Mouse (Mus musculus) hematopoietic stem cell, adult 5-6 weeks (primary cell): ENCODE measurements around the gene Tcf3. TPM values are rescaled to one million over a fixed set of nuclear protein-coding genes. Genes with fewer than 3 reads are reported as not detected.

Experiments used
- ATAC-seq, 2 experiments: fragments of 125-278 bp in 1 of 2; replicated peaks in 1 of 2; 2 replicates each; pipeline ENCODE4 v1.8.0; 2016 to 2017; ENCODE audit warnings: inconsistent platforms in 2 of 2, mild to moderate bottlenecking in 2 of 2, moderate number of reproducible peaks in 2 of 2, low read depth in 1 of 2, moderate TSS enrichment in 1 of 2; ENCODE audit not compliant: low FRiP score in 2 of 2, poor library complexity in 2 of 2, severe bottlenecking in 2 of 2, insufficient read depth in 1 of 2, low TSS enrichment in 1 of 2
- total RNA-seq: library from RNA; stranded (forward); fragments of 172-1452, 232-1000 nt; gene quantifications from 2 replicates; pipeline ENCODE4 v1.2.3, GENCODE M21; 2017

Tcf3 gene
- total RNA-seq, 1 experiment from 2014 or later, result 52.6 TPM

GRCm38 (mm10) chr10:80397524-80398173 is 35.8 kb downstream of the Tcf3 start:
- no peak for ATAC-seq

- ATAC-seq, result no peak
Measured at GRCm38 (mm10) chr10:80396822-80397523, 36.5 kb downstream of the Tcf3 start.

GRCm38 (mm10) chr10:80395025-80395627 is 38.3 kb downstream of the Tcf3 start:
- ATAC-seq, result no peak

- ATAC-seq, result no peak
Measured at GRCm38 (mm10) chr10:80392687-80393086, 40.8 kb downstream of the Tcf3 start.

GRCm38 (mm10) chr10:80390697-80391096 is 42.8 kb downstream of the Tcf3 start:
- ATAC-seq, result no peak

GRCm38 (mm10) chr10:80389185-80389708 is 44.2 kb downstream of the Tcf3 start:
- ATAC-seq, result no peak

GRCm38 (mm10) chr10:80388731-80389130 is 44.7 kb downstream of the Tcf3 start:
- ATAC-seq, result no peak

- ATAC-seq, result peak in 1 of 2 experiments; percentile 26; a peak in 1 of 4 replicates
Measured at GRCm38 (mm10) chr10:80387522-80387959, 45.9 kb downstream of the Tcf3 start, which contains the start of gene Mex3d. TSS of gene Mex3d (minus strand) at chr10:80387659.

- ATAC-seq, result no peak
Measured at GRCm38 (mm10) chr10:80386735-80387471, 46.5 kb downstream of the Tcf3 start.

- no peak for ATAC-seq
Measured at GRCm38 (mm10) chr10:80385811-80386734, 47.4 kb downstream of the Tcf3 start.

- ATAC-seq, result no peak
Measured at GRCm38 (mm10) chr10:80385310-80385709, 48.1 kb downstream of the Tcf3 start.

GRCm38 (mm10) chr10:80384709-80385108 is 48.7 kb downstream of the Tcf3 start:
- no peak for ATAC-seq

- ATAC-seq, result no peak
Measured at GRCm38 (mm10) chr10:80384115-80384639, 49.3 kb downstream of the Tcf3 start.

GRCm38 (mm10) chr10:80383431-80383830 is 50.0 kb downstream of the Tcf3 start:
- no peak for ATAC-seq

GRCm38 (mm10) chr10:80382641-80383365 is 50.6 kb downstream of the Tcf3 start:
- no peak for ATAC-seq

GRCm38 (mm10) chr10:80377716-80378115 is 55.7 kb downstream of the Tcf3 start:
- no peak for ATAC-seq
